Mouse (Mus musculus): ENCODE results near the gene Ces4a.
"Not testable (repeated sequence)": the region's sequence is repeated elsewhere in the genome, so short reads cannot be mapped to it uniquely, and the experiment has no call there.

Ces4a gene

GRCm38 (mm10) chr8:105131509-105131908 lies at the start of gene Ces4a:
Ces4a (plus strand) TSS chr8:105131800.
- no peak for DNase-seq (ENCODE audit: low spot score)

- DNase-seq (ENCODE audit: low spot score): no peak
Observed at GRCm38 (mm10) chr8:105083449-105084050, 48.0 kb upstream of the Ces4a start, which contains the start of gene Ces3b. Ces3b (plus strand) TSS chr8:105083753.

GRCm38 (mm10) chr8:105088166-105088565 lies 43.4 kb upstream of the Ces4a start:
- not testable (repeated sequence) for DNase-seq (ENCODE audit: low spot score)

GRCm38 (mm10) chr8:105088581-105088980 lies 43.0 kb upstream of the Ces4a start:
- no peak for DNase-seq (ENCODE audit: low spot score)

GRCm38 (mm10) chr8:105093992-105094391 lies 37.6 kb upstream of the Ces4a start:
- no peak for DNase-seq (ENCODE audit: low spot score)

GRCm38 (mm10) chr8:105102101-105102785 lies 29.4 kb upstream of the Ces4a start:
- DNase-seq (ENCODE audit: low spot score): not testable (repeated sequence)

- not testable (repeated sequence) for DNase-seq (ENCODE audit: low spot score)
Observed at GRCm38 (mm10) chr8:105103701-105104100, 27.9 kb upstream of the Ces4a start.

GRCm38 (mm10) chr8:105104220-105104619 lies 27.4 kb upstream of the Ces4a start:
- peak; percentile 85 for DNase-seq (ENCODE audit: low spot score)

GRCm38 (mm10) chr8:105129864-105130263 lies 1.7 kb upstream of the Ces4a start:
- no peak for DNase-seq (ENCODE audit: low spot score)

- DNase-seq (ENCODE audit: low spot score): peak; percentile 36
Observed at GRCm38 (mm10) chr8:105138423-105138822, 6.8 kb downstream of the Ces4a start.

GRCm38 (mm10) chr8:105142395-105142794 lies 10.8 kb downstream of the Ces4a start:
- no peak for DNase-seq (ENCODE audit: low spot score)

- DNase-seq (ENCODE audit: low spot score): no peak
Observed at GRCm38 (mm10) chr8:105151654-105152053, 20.1 kb downstream of the Ces4a start.

- DNase-seq (ENCODE audit: low spot score): peak; percentile 18
Observed at GRCm38 (mm10) chr8:105152623-105153398, 21.2 kb downstream of the Ces4a start.

- no peak for DNase-seq (ENCODE audit: low spot score)
Observed at GRCm38 (mm10) chr8:105154316-105154715, 22.7 kb downstream of the Ces4a start.

GRCm38 (mm10) chr8:105155091-105155745 lies 23.6 kb downstream of the Ces4a start:
- no peak for DNase-seq (ENCODE audit: low spot score)

- no peak for DNase-seq (ENCODE audit: low spot score)
Observed at GRCm38 (mm10) chr8:105157555-105157954, 26.0 kb downstream of the Ces4a start.

- DNase-seq (ENCODE audit: low spot score): no peak
Observed at GRCm38 (mm10) chr8:105158084-105158483, 26.5 kb downstream of the Ces4a start.

GRCm38 (mm10) chr8:105161121-105161652 lies 29.6 kb downstream of the Ces4a start:
- DNase-seq (ENCODE audit: low spot score): no peak

GRCm38 (mm10) chr8:105164272-105164902 lies 32.8 kb downstream of the Ces4a start:
- DNase-seq (ENCODE audit: low spot score): peak; percentile 8

- no peak for DNase-seq (ENCODE audit: low spot score)
Observed at GRCm38 (mm10) chr8:105165191-105165590, 33.6 kb downstream of the Ces4a start.

GRCm38 (mm10) chr8:105167116-105167515 lies 35.5 kb downstream of the Ces4a start:
- DNase-seq (ENCODE audit: low spot score): no peak

- no peak for DNase-seq (ENCODE audit: low spot score)
Observed at GRCm38 (mm10) chr8:105169582-105169981, 38.0 kb downstream of the Ces4a start.
